ENCODE assay signal across 19 mouse cellular contexts in the genomic region with DNA sequence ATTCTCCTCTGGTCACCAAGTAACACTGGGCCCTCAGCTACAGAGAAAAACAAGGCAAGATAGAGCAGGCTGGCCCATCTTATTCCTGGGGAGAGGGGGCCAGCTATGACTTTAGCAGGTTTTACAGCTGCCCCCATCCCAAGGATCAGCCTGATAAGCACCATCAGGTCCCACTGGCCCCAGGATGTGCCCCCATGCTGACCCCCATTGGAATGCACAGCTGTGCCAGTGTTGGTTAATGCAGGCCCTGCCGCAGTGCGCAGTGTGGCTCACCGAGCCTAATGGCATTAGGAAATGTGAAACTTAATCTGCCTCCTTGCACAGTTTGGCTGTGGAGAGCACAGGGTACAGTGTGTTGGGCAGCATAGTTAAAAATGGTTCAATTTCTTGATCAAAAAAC. TPM values are rescaled to one million over a fixed set of nuclear protein-coding genes. Genes with fewer than 3 reads are reported as not detected.
DNase-seq lines count a peak whose midpoint lies in the region; ATAC-seq lines count a peak whose summit lies in the region.
"Had no signal": no experiment of that assay in that cellular context is flagged by ENCODE, and none has a peak within 500 bp of the region (broad histone marks: within the 10 kb centered on the region; RNA-seq: fewer than 3 reads in every experiment).

No protein-coding gene starts in this region.

- H3K4me2 ChIP-seq in neural tube, embryonic 11.5 days (ENCODE audit: low read depth) = no peak overlapping the region
- H3K4me2 ChIP-seq in neural tube, embryonic 15.5 days = no peak overlapping the region
- no peak overlapping the region for H3K4me2 ChIP-seq in limb, embryonic 13.5 days (replicated peaks)
- H3K4me2 ChIP-seq: liver, embryonic 13.5 days had no signal

- H3K9me3 ChIP-seq in neural tube, embryonic 11.5 days (ENCODE audit: control insufficient read depth, low read length) = no peaks in the 10 kb centered on the region
- H3K9me3 ChIP-seq in neural tube, embryonic 15.5 days (replicated peaks) = no peaks in the 10 kb centered on the region
- no peaks in the 10 kb centered on the region for H3K9me3 ChIP-seq in limb, embryonic 13.5 days
- H3K9me3 ChIP-seq: heart, embryonic 10.5 days; liver, embryonic 13.5 days had no signal

- H3K9ac ChIP-seq in neural tube, embryonic 11.5 days (ENCODE audit: low read length) = no peak overlapping the region
- H3K9ac ChIP-seq in neural tube, embryonic 15.5 days (replicated peaks) = no peak overlapping the region
- H3K9ac ChIP-seq in limb, embryonic 13.5 days = no peak overlapping the region
- H3K9ac ChIP-seq: forebrain, postnatal 0 days; liver, embryonic 13.5 days had no signal

- no peak overlapping the region for H3K27ac ChIP-seq in neural tube, embryonic 11.5 days (ENCODE audit: low read depth, low read length)
- no peak overlapping the region for H3K27ac ChIP-seq in neural tube, embryonic 15.5 days (replicated peaks)
- no peak overlapping the region for H3K27ac ChIP-seq in limb, embryonic 13.5 days
- H3K27ac ChIP-seq: heart, embryonic 10.5 days; liver, embryonic 13.5 days had no signal

- no peak overlapping the region for H3K4me3 ChIP-seq in neural tube, embryonic 11.5 days (ENCODE audit: low read depth, low read length)
- H3K4me3 ChIP-seq in neural tube, embryonic 15.5 days (replicated peaks) = no peak overlapping the region
- no peak overlapping the region for H3K4me3 ChIP-seq in limb, embryonic 13.5 days
- H3K4me3 ChIP-seq: heart, embryonic 10.5 days; liver, embryonic 13.5 days had no signal

- peaks cover 5% of the 10 kb centered on the region; the same call in 1 of the 2 replicates for H3K4me1 ChIP-seq in neural tube, embryonic 11.5 days (ENCODE audit: control insufficient read depth, insufficient read depth, low read length)
- H3K4me1 ChIP-seq in neural tube, embryonic 15.5 days = peaks cover 6% of the 10 kb centered on the region; the same call in 1 of the 2 replicates
- peaks cover 16% of the 10 kb centered on the region for H3K4me1 ChIP-seq in limb, embryonic 13.5 days
- H3K4me1 ChIP-seq: liver, embryonic 13.5 days had no signal

- intact Hi-C loops in heart, postnatal 14 days (cut with DNase I) = no loop called here

- no peaks in the 10 kb centered on the region for H3K27me3 ChIP-seq in neural tube, embryonic 11.5 days (ENCODE audit: control insufficient read depth, insufficient read depth, low read length)
- no peaks in the 10 kb centered on the region for H3K27me3 ChIP-seq in neural tube, embryonic 15.5 days (replicated peaks)
- no peaks in the 10 kb centered on the region for H3K27me3 ChIP-seq in limb, embryonic 13.5 days
- H3K27me3 ChIP-seq: liver, embryonic 13.5 days had no signal

- no peaks in the 10 kb centered on the region for H3K36me3 ChIP-seq in neural tube, embryonic 11.5 days (ENCODE audit: control insufficient read depth, insufficient read depth, low read length)
- H3K36me3 ChIP-seq in neural tube, embryonic 15.5 days = no peaks in the 10 kb centered on the region
- H3K36me3 ChIP-seq in limb, embryonic 13.5 days = no peaks in the 10 kb centered on the region
- H3K36me3 ChIP-seq: G1E; liver, embryonic 13.5 days had no signal

- 45% methylated on average over 3 of the region's 3 CpGs for WGBS in neural tube, embryonic 11.5 days
- 73% methylated on average over 3 of the region's 3 CpGs for WGBS in neural tube, embryonic 15.5 days
- 25% methylated on average over 3 of the region's 3 CpGs for WGBS in limb, embryonic 13.5 days

- peak; percentile 70 for DNase-seq in heart, adult 11 months
- no peak for DNase-seq in heart, postnatal 14 days
- peak; percentile 39 for DNase-seq in neural tube, embryonic 11.5 days (ENCODE audit: low spot score)
- no peak for DNase-seq in right cerebral cortex, postnatal 10 days (ENCODE audit: low spot score in 2 of 2)
- no peak for DNase-seq in layer of hippocampus, adult 18-20 months (ENCODE audit: low spot score in 2 of 2)
- DNase-seq: adrenal gland, postnatal 10 days; cerebellum, adult 9-10 months; forebrain, postnatal 0 days; kidney, adult 11 months; kidney, postnatal 36 days; liver, embryonic 13.5 days; thymus, postnatal 25 days had no signal

- no peak for ATAC-seq in neural tube, embryonic 11.5 days (ENCODE audit: insufficient read depth, low FRiP score, low TSS enrichment)
- ATAC-seq in neural tube, embryonic 15.5 days (ENCODE audit: low FRiP score) = no peak
- peak; percentile 89 for ATAC-seq in limb, embryonic 13.5 days (ENCODE audit: low FRiP score, low read depth)
- ATAC-seq: activated CD4-positive, CD25-positive, alpha-beta regulatory T cell, adult 4 months; forebrain, postnatal 0 days; midbrain, embryonic 16.5 days had no signal

RNA-seq across cellular contexts. Expression of a gene that starts 11.4 kb away (rescaled TPM):
- total RNA-seq in heart, postnatal 14 days (2021) = 1 to 10 TPM in 1 of 2 experiments, under 1 TPM in 1; 0.79 to 1.1 TPM
- 3.9 and 4.1 TPM in 2 replicates for polyA plus RNA-seq in neural tube, embryonic 11.5 days (2014; fragmentation: Nextera tagmentation; extraction: Ambion mirVana)
- 1.4 and 2.2 TPM in 2 replicates for polyA plus RNA-seq in neural tube, embryonic 15.5 days (2015; fragmentation: Nextera tagmentation; extraction: Ambion mirVana)
- polyA plus RNA-seq in limb, embryonic 13.5 days (2015; fragmentation: Nextera tagmentation; extraction: Ambion mirVana) = 5.5 and 6.2 TPM in 2 replicates
- total RNA-seq in layer of hippocampus, adult 18-20 months (2021) = 1 to 10 TPM; 2.1 to 2.2 TPM
- total RNA-seq: megakaryocyte, adult 5-6 weeks had no signal
- polyA plus RNA-seq: activated CD4-positive, CD25-positive, alpha-beta regulatory T cell, adult 4 months had no signal

Comparison
In these comparisons a context has a peak if more than half of its experiments do, and no peak if none do; other contexts are left out.
1. DNase-seq: peak in heart, adult 11 months (single experiment) and neural tube, embryonic 11.5 days (single experiment); none in heart, postnatal 14 days (0 of 2), right cerebral cortex, postnatal 10 days (0 of 2) and layer of hippocampus, adult 18-20 months (0 of 2).